Mouse (Mus musculus) intestine, embryonic 16.5 days (tissue): ENCODE results near the gene Deaf1. TPM values are rescaled to one million over a fixed set of nuclear protein-coding genes. Genes with fewer than 3 reads are reported as not detected.

Experiments
- ATAC-seq: fragments of 200-750 bp; cut with Nextera tagmentation; 2 replicates; pipeline ENCODE4 v1.8.0; 2017; ENCODE audit warnings: moderate TSS enrichment, moderate library complexity
- H3K27ac ChIP-seq: fragments of 300-500 bp; sonication (generic); 2 replicates; pipeline ENCODE4 v1.5.1; 2014; ENCODE audit warnings: mild to moderate bottlenecking, low read length
- H3K27me3 ChIP-seq: fragments of 300-500 bp; sonication (generic); replicated peaks from 2 replicates; pipeline ENCODE4 v1.6.1; 2014; ENCODE audit warnings: low read length, control low read depth, mixed read lengths; ENCODE audit not compliant: control insufficient read depth, insufficient read depth
- H3K36me3 ChIP-seq: fragments of 300-500 bp; sonication (generic); 2 replicates; pipeline ENCODE4 v1.6.1; 2014; ENCODE audit warnings: low read length, control low read depth; ENCODE audit not compliant: control insufficient read depth, insufficient read depth
- H3K4me1 ChIP-seq: fragments of 300-500 bp; sonication (generic); 2 replicates; pipeline ENCODE4 v1.6.1; 2014; ENCODE audit warnings: low read length, control low read depth, mixed read lengths; ENCODE audit not compliant: control insufficient read depth, insufficient read depth
- H3K4me2 ChIP-seq: fragments of 300-500 bp; sonication (generic); 2 replicates; pipeline ENCODE4 v1.6.1; 2014; ENCODE audit warnings: low read depth, low read length, control low read depth
- H3K4me3 ChIP-seq: fragments of 300-500 bp; sonication (generic); 2 replicates; pipeline ENCODE4 v1.5.1; 2014; ENCODE audit warnings: mild to moderate bottlenecking, low read length
- H3K9ac ChIP-seq: fragments of 300-500 bp; sonication (generic); 2 replicates; pipeline ENCODE4 v1.6.1; 2014; ENCODE audit warnings: low read depth, low read length
- H3K9me3 ChIP-seq: fragments of 300-500 bp; sonication (generic); 2 replicates; pipeline ENCODE4 v1.6.1; 2016; ENCODE audit warnings: low read length, control low read depth; ENCODE audit not compliant: control insufficient read depth
- WGBS: fragments of 180-500 bp; shearing (Covaris S2); extraction: QIAGEN DNeasy Blood & Tissue Kit; methylation state at CpG from one replicate; pipeline ENCODE4 v1.1.7; 2014; 5-methylcytosine and 5-hydroxymethylcytosine counted together
- polyA plus RNA-seq: library from polyadenylated mRNA; unstranded; fragments of >200 nt; fragmentation: Nextera tagmentation; extraction: Ambion mirVana; gene quantifications from 2 replicates; pipeline ENCODE4 v1.2.1, GENCODE M21; 2015

The Deaf1 gene
- polyA plus RNA-seq, 1 experiment from 2014 or later: 61.0 TPM

- WGBS: 60% methylated on average over 4 of the region's 4 CpGs
- H3K4me3 ChIP-seq: no peak overlapping the region
- peak; percentile 72 for ATAC-seq
- no peak overlapping the region for H3K4me2 ChIP-seq
- H3K9me3 ChIP-seq: no peaks in the 10 kb centered on the region
- H3K27ac ChIP-seq: no peak overlapping the region
- H3K27me3 ChIP-seq: no peaks in the 10 kb centered on the region
- no peaks in the 10 kb centered on the region for H3K36me3 ChIP-seq
- peaks cover 9% of the 10 kb centered on the region; the same call in 1 of the 2 replicates for H3K4me1 ChIP-seq
- H3K9ac ChIP-seq: no peak overlapping the region
Observed at GRCm38 (mm10) chr7:141363106-141363751, 35.7 kb upstream of the Deaf1 start.

GRCm38 (mm10) chr7:141361510-141361909 is 34.0 kb upstream of the Deaf1 start:
- WGBS: 15% methylated on average over 24 of the region's 24 CpGs
- Histone ChIP-seq H3K9ac (no peak overlapping the region), H3K9me3 (no peaks in the 10 kb centered on the region), H3K4me3 (no peak overlapping the region), H3K4me2 (no peak overlapping the region), H3K36me3 (no peaks in the 10 kb centered on the region), H3K27me3 (no peaks in the 10 kb centered on the region), H3K27ac (peak overlapping the region; percentile 69; the same call in 1 of the 2 replicates), H3K4me1 (peaks cover 9% of the 10 kb centered on the region; the same call in 1 of the 2 replicates)
- ATAC-seq: peak; percentile 77

GRCm38 (mm10) chr7:141356971-141357370 is 29.5 kb upstream of the Deaf1 start:
- H3K9me3 ChIP-seq: no peaks in the 10 kb centered on the region
- no peak overlapping the region for H3K4me2 ChIP-seq
- no peak overlapping the region for H3K27ac ChIP-seq
- WGBS: 73% methylated on average over 14 of the region's 14 CpGs
- H3K4me3 ChIP-seq: no peak overlapping the region
- ATAC-seq: no peak; the same call in 1 of the 2 replicates
- H3K9ac ChIP-seq: no peak overlapping the region
- peaks cover 9% of the 10 kb centered on the region; the same call in 1 of the 2 replicates for H3K4me1 ChIP-seq
- H3K36me3 ChIP-seq: 0 out of 2 replicates have a peak, but pooled peaks cover 3% of the 10 kb centered on the region
- no peaks in the 10 kb centered on the region for H3K27me3 ChIP-seq

- Histone ChIP-seq H3K36me3 (0 out of 2 replicates have a peak, but pooled peaks cover 3% of the 10 kb centered on the region), H3K9ac (no peak overlapping the region), H3K4me2 (no peak overlapping the region), H3K27me3 (no peaks in the 10 kb centered on the region), H3K9me3 (no peaks in the 10 kb centered on the region), H3K4me1 (peaks cover 9% of the 10 kb centered on the region), H3K27ac (no peak overlapping the region), H3K4me3 (no peak overlapping the region)
- ATAC-seq: 0 out of 2 replicates have a peak, but pooled peaks have one; percentile 26
- 64% methylated on average over 12 of the region's 12 CpGs for WGBS
Observed at GRCm38 (mm10) chr7:141355626-141356326, 28.3 kb upstream of the Deaf1 start.

GRCm38 (mm10) chr7:141355051-141355450 is 27.6 kb upstream of the Deaf1 start:
- Histone ChIP-seq H3K27ac (no peak overlapping the region), H3K9me3 (no peaks in the 10 kb centered on the region), H3K27me3 (no peaks in the 10 kb centered on the region), H3K9ac (no peak overlapping the region), H3K4me2 (no peak overlapping the region), H3K36me3 (0 out of 2 replicates have a peak, but pooled peaks cover 3% of the 10 kb centered on the region), H3K4me3 (no peak overlapping the region), H3K4me1 (peaks cover 7% of the 10 kb centered on the region; the same call in 1 of the 2 replicates)
- no peak for ATAC-seq
- WGBS: 81% methylated on average over 8 of the region's 8 CpGs

GRCm38 (mm10) chr7:141351061-141351460 is 23.6 kb upstream of the Deaf1 start:
- peak overlapping the region; percentile 63 for H3K27ac ChIP-seq
- H3K4me2 ChIP-seq: peak overlapping the region; percentile 21; the same call in 1 of the 2 replicates
- H3K27me3 ChIP-seq: no peaks in the 10 kb centered on the region
- 0 out of 2 replicates have a peak, but pooled peaks cover under 1% of the 10 kb centered on the region for H3K36me3 ChIP-seq
- WGBS: 44% methylated on average over 6 of the region's 6 CpGs
- no peak overlapping the region for H3K9ac ChIP-seq
- no peaks in the 10 kb centered on the region for H3K9me3 ChIP-seq
- H3K4me3 ChIP-seq: no peak overlapping the region
- peaks cover 7% of the 10 kb centered on the region; the same call in 1 of the 2 replicates for H3K4me1 ChIP-seq
- peak; percentile 83 for ATAC-seq

GRCm38 (mm10) chr7:141344787-141345186 is 17.3 kb upstream of the Deaf1 start:
- no peak for ATAC-seq
- Histone ChIP-seq H3K4me3 (no peak overlapping the region), H3K4me1 (peaks cover 25% of the 10 kb centered on the region), H3K9ac (no peak overlapping the region), H3K27me3 (no peaks in the 10 kb centered on the region), H3K36me3 (no peaks in the 10 kb centered on the region; the same call in 1 of the 2 replicates), H3K9me3 (no peaks in the 10 kb centered on the region), H3K4me2 (no peak overlapping the region), H3K27ac (no peak overlapping the region)
- 87% methylated on average over 5 of the region's 5 CpGs for WGBS

GRCm38 (mm10) chr7:141343696-141344095 is 16.2 kb upstream of the Deaf1 start:
- peak; percentile 40 for ATAC-seq
- peak overlapping the region; percentile 95 for H3K27ac ChIP-seq
- H3K4me3 ChIP-seq: peak overlapping the region; percentile 13
- peak overlapping the region; percentile 49 for H3K4me2 ChIP-seq
- H3K9ac ChIP-seq: peak overlapping the region; percentile 52
- no peaks in the 10 kb centered on the region for H3K9me3 ChIP-seq
- peaks cover 25% of the 10 kb centered on the region for H3K4me1 ChIP-seq
- WGBS: 45% methylated on average over 7 of the region's 7 CpGs
- no peaks in the 10 kb centered on the region for H3K27me3 ChIP-seq
- no peaks in the 10 kb centered on the region; the same call in 1 of the 2 replicates for H3K36me3 ChIP-seq

GRCm38 (mm10) chr7:141343230-141343629 is 15.7 kb upstream of the Deaf1 start:
- peak overlapping the region; percentile 95 for H3K27ac ChIP-seq
- no peaks in the 10 kb centered on the region for H3K27me3 ChIP-seq
- ATAC-seq: no peak
- H3K4me1 ChIP-seq: peaks cover 26% of the 10 kb centered on the region
- no peaks in the 10 kb centered on the region for H3K9me3 ChIP-seq
- 67% methylated on average over 2 of the region's 2 CpGs for WGBS
- H3K36me3 ChIP-seq: no peaks in the 10 kb centered on the region; the same call in 1 of the 2 replicates
- peak overlapping the region; percentile 5; the same call in 1 of the 2 replicates for H3K4me3 ChIP-seq
- peak overlapping the region; percentile 49 for H3K4me2 ChIP-seq
- H3K9ac ChIP-seq: peak overlapping the region; percentile 48; the same call in 1 of the 2 replicates
